Mouse (Mus musculus): ENCODE results near the gene Msantd3. TPM values are rescaled to one million over a fixed set of nuclear protein-coding genes. Genes with fewer than 3 reads are reported as not detected.

The Msantd3 gene
- polyA plus RNA-seq, 1 experiment from 2014 or later, result 1.4 TPM

DNA sequence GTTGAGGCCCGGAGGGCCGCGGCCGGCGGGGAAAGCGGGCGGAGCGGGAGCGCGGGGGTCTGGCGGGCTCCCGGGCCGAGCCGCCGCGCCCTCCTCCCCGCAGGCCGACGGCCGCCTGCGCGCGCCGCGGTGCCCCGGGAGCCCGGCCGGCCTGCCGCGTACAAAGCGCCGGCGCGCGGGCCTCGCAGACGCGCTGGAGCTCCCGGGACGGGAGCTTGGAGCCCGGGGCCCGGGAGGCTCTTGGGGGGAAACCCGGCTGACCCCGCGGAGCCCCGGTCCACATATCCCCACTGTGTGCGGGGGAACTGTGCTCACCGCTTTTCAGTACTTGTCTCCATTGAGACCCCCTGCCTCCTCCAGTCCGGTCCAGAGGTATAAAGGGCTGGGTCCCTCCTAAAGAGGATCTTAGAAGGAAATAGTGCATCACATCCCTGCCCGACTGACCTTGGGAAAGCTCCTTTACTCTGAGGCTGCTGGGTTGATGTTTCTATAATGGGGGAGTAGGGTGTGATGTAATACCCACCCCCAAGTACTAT is 909 bp downstream of the Msantd3 start:
- H3K27ac ChIP-seq (ENCODE audit: low read length), result no peak overlapping the region
- peak overlapping the region; percentile 42 for H3K9ac ChIP-seq (ENCODE audit: low read depth, low read length)
- 0% methylated on average over 19 of the region's 50 CpGs for WGBS (ENCODE audit: insufficient replicate concordance)
- no peaks in the 10 kb centered on the region for H3K4me1 ChIP-seq (ENCODE audit: control insufficient read depth, low read depth, low read length)
- H3K9me3 ChIP-seq (replicated peaks; ENCODE audit: control insufficient read depth, low read length), result no peaks in the 10 kb centered on the region
- ATAC-seq (ENCODE audit: low read depth), result peak; percentile 56
- peak overlapping the region; percentile 59 for H3K4me2 ChIP-seq (ENCODE audit: low read depth, low read length)
- H3K27me3 ChIP-seq (ENCODE audit: control insufficient read depth, insufficient read depth, low read depth, low read length), result peaks cover 28% of the 10 kb centered on the region
- H3K36me3 ChIP-seq (ENCODE audit: control insufficient read depth, insufficient read depth), result no peaks in the 10 kb centered on the region
- H3K4me3 ChIP-seq (ENCODE audit: low read depth, low read length), result peak overlapping the region; percentile 55

DNA sequence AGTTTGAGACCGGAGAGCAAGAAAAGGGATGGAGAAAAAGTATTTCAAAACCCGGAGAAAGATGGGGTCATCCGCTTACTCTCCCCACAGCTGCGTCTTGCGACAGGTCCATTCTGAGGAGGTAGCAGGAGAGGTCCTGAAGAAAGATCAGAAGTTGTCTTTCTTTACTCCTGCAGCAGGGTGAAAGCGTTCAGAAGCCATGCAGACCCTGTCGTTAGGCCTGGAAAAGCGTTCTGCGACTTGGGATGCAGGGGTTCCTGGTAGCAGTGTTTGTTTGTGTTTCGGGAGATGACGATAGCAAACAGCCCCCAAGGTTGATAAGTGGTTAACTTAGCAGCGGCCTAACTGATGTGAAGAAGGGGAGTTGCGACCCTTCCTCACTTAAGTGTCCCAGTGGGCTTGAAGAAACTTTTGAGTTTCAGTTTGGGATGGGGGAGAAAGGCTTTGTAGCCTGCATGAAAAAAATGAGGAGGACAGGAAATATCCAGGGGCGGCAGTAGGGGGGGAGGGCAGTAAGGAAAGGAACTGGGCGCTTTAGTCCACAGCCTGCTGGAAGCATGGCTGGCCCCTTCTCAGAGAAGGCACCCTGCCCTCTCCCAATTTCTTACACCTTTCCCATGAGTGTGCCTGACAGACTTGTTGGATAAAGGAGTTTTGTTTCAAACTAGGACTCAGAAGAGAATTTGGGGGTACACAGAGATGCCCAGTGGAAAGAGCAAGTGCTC is 2.0 kb downstream of the Msantd3 start:
- Histone ChIP-seq H3K27ac (ENCODE audit: low read length) (no peak overlapping the region), H3K27me3 (ENCODE audit: control insufficient read depth, insufficient read depth, low read depth, low read length) (peaks cover 28% of the 10 kb centered on the region), H3K4me2 (ENCODE audit: low read depth, low read length) (peak overlapping the region; percentile 21), H3K9ac (ENCODE audit: low read depth, low read length) (no peak overlapping the region), H3K4me3 (ENCODE audit: low read depth, low read length) (no peak overlapping the region), H3K9me3 (replicated peaks; ENCODE audit: control insufficient read depth, low read length) (no peaks in the 10 kb centered on the region), H3K4me1 (ENCODE audit: control insufficient read depth, low read depth, low read length) (no peaks in the 10 kb centered on the region), H3K36me3 (ENCODE audit: control insufficient read depth, insufficient read depth) (no peaks in the 10 kb centered on the region)
- WGBS (ENCODE audit: insufficient replicate concordance), result 29% methylated on average over 15 of the region's 15 CpGs
- no peak for ATAC-seq (ENCODE audit: low read depth)

DNA sequence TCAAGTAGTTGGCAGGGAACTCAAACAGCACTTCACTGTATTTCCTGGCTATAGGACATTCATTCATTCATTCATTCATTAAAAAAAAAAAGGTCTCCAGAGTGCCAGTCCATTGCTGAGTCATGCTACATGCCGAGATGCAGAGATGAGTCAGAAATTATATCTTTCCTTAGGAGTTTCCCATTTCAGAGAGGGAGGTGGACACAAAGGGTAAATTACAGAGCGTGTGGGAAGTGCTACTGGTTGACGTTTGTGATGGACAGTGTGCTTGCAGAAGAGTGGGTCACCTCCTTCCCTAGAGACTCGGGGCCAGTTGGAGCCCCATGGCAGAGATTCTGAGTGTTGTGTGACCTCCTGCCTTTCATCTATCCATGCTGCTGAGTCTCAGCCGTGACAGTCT is 2.6 kb downstream of the Msantd3 start:
- no peak overlapping the region for H3K4me2 ChIP-seq (ENCODE audit: low read depth, low read length)
- H3K27me3 ChIP-seq (ENCODE audit: control insufficient read depth, insufficient read depth, low read depth, low read length), result peaks cover 28% of the 10 kb centered on the region
- H3K4me1 ChIP-seq (ENCODE audit: control insufficient read depth, low read depth, low read length), result no peaks in the 10 kb centered on the region
- H3K36me3 ChIP-seq (ENCODE audit: control insufficient read depth, insufficient read depth), result no peaks in the 10 kb centered on the region
- no peak for ATAC-seq (ENCODE audit: low read depth)
- 23% methylated on average over 5 of the region's 5 CpGs for WGBS (ENCODE audit: insufficient replicate concordance)
- H3K9me3 ChIP-seq (replicated peaks; ENCODE audit: control insufficient read depth, low read length), result no peaks in the 10 kb centered on the region
- H3K9ac ChIP-seq (ENCODE audit: low read depth, low read length), result no peak overlapping the region
- no peak overlapping the region for H3K27ac ChIP-seq (ENCODE audit: low read length)
- no peak overlapping the region for H3K4me3 ChIP-seq (ENCODE audit: low read depth, low read length)

DNA sequence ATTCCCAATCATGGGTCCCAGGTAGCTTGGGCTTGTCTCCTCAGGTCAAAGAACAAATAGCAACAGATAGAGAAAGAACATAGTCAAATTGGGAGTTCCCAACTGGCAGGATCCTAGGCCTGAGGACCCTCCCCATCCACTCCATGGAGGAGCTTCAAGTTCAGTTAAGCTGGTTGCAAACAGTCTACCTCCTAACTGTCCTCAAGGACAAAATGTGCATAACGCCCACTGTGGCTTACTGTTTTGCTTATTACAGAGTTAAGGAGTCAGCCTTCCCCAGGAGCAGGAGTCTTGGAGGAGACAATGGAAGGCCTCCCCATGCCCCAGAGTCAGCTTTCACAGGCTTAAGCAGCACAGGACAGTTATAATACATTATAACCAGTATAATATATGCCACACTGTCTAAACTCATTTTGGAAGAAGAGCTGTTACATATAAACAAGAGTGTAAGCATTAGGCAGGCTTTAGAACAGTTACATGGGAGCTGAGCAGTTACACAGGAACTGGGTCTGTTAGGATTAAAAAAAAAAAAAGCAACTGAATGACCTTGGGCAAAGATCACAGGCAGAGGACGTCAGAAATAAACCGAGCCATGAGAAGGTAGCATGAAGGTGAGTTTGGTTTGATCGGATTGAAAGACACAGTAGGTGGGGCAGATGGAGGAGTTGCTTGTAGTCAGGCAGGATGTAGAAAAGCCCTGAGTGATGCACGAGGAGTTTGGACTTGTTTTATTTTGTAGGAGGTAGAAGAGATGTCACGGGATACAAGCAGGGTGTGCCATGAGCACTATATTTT is 3.5 kb downstream of the Msantd3 start:
- Histone ChIP-seq H3K4me3 (ENCODE audit: low read depth, low read length) (no peak overlapping the region), H3K9ac (ENCODE audit: low read depth, low read length) (no peak overlapping the region), H3K4me1 (ENCODE audit: control insufficient read depth, low read depth, low read length) (no peaks in the 10 kb centered on the region), H3K27me3 (ENCODE audit: control insufficient read depth, insufficient read depth, low read depth, low read length) (peaks cover 28% of the 10 kb centered on the region), H3K27ac (ENCODE audit: low read length) (no peak overlapping the region), H3K4me2 (ENCODE audit: low read depth, low read length) (no peak overlapping the region), H3K36me3 (ENCODE audit: control insufficient read depth, insufficient read depth) (no peaks in the 10 kb centered on the region), H3K9me3 (replicated peaks; ENCODE audit: control insufficient read depth, low read length) (no peaks in the 10 kb centered on the region)
- 52% methylated on average over 6 of the region's 6 CpGs for WGBS (ENCODE audit: insufficient replicate concordance)
- no peak for ATAC-seq (ENCODE audit: low read depth)

DNA sequence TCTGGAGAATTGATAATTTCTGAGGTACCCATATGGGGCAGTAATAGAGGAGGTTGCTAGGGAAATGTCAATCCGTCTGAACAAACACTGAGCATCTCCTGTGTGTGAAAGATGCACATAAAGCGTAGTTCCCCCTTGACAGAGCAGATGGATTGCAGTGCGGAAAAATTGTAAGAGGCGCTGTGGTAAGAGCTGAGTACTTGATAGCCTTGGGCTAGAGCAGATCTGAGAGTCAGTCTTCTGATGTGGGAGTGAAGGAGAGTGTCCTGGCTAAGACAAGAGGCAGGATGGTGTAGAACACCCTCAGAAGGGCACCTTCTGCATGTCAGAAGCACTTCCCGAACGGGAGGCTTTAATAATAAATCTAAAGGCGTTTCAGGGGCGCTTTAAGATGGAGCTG is 4.4 kb downstream of the Msantd3 start:
- no peak overlapping the region for H3K9ac ChIP-seq (ENCODE audit: low read depth, low read length)
- no peaks in the 10 kb centered on the region for H3K9me3 ChIP-seq (replicated peaks; ENCODE audit: control insufficient read depth, low read length)
- no peaks in the 10 kb centered on the region for H3K4me1 ChIP-seq (ENCODE audit: control insufficient read depth, low read depth, low read length)
- H3K4me3 ChIP-seq (ENCODE audit: low read depth, low read length), result no peak overlapping the region
- peaks cover 26% of the 10 kb centered on the region for H3K27me3 ChIP-seq (ENCODE audit: control insufficient read depth, insufficient read depth, low read depth, low read length)
- 72% methylated on average over 8 of the region's 8 CpGs for WGBS (ENCODE audit: insufficient replicate concordance)
- no peak for ATAC-seq (ENCODE audit: low read depth)
- no peak overlapping the region for H3K4me2 ChIP-seq (ENCODE audit: low read depth, low read length)
- H3K36me3 ChIP-seq (ENCODE audit: control insufficient read depth, insufficient read depth), result no peaks in the 10 kb centered on the region
- H3K27ac ChIP-seq (ENCODE audit: low read length), result no peak overlapping the region

DNA sequence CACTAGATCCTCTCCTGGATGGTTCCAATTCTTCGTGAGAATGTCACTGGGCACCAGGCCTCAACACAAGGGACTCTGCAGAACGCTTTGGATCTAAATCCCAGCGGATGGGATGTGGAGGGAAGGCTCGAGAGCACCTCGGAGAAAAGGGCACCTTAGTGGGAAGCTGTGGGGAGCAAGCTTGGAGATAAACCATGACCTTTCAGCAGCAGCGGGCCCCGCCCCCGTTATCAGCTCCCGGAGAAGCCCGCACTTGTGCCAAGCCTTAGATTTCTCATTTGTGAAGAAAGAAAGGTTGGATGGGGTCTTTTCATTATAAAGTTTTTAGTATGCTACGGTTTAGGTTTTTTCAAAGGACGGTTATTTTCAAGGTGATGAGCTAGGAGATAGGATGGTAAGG is 6.2 kb downstream of the Msantd3 start:
- no peak for ATAC-seq (ENCODE audit: low read depth)
- Histone ChIP-seq H3K4me2 (ENCODE audit: low read depth, low read length) (no peak overlapping the region), H3K4me1 (ENCODE audit: control insufficient read depth, low read depth, low read length) (no peaks in the 10 kb centered on the region), H3K9me3 (replicated peaks; ENCODE audit: control insufficient read depth, low read length) (no peaks in the 10 kb centered on the region), H3K9ac (ENCODE audit: low read depth, low read length) (no peak overlapping the region), H3K36me3 (ENCODE audit: control insufficient read depth, insufficient read depth) (no peaks in the 10 kb centered on the region), H3K4me3 (ENCODE audit: low read depth, low read length) (no peak overlapping the region), H3K27me3 (ENCODE audit: control insufficient read depth, insufficient read depth, low read depth, low read length) (peaks cover 9% of the 10 kb centered on the region), H3K27ac (ENCODE audit: low read length) (no peak overlapping the region)
- 32% methylated on average over 12 of the region's 12 CpGs for WGBS (ENCODE audit: insufficient replicate concordance)

DNA sequence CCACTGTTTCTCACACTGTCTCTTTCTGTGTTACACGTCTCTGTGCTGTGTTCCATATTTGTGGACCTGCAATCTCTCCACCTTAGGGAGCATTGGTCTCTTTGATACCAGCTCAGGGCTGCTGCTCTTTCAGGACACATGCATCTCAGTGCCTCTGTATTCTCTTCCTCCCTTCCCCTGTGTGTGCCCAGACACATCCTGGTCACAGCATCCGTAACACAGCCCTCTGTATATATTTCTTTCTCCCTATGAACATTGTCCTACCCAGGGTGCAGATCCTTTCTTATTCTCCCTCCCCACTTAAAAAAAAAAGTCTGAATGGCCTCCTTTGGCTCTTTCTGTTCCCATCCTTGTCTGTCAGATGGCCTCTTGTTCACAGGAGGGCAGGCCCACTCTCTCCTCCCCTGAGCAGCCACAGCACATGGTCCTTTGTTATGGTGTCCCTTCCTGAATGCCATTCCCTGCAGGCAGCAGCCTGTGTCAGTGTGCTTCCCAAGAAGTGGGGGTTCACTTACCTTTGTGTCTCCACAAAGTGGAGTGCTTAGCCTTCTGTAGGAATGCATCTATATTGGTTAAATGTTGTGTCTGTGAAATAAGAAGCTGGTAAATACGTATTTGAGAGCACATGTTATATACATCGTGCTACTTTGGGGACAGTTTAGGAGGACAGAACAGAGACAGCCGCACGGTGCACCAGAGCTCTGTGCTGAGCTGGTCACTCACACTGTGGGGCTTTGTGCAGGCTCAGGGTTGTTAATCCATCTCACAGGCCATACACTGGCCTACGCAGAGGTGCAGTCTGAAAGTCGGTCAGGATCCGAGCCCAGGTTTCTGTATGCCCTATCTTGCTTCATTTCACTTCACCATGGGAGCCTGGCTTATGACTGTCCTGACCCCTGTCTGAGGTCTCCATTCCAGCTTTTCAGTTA is 7.1 kb downstream of the Msantd3 start:
- H3K27ac ChIP-seq (ENCODE audit: low read length), result no peak overlapping the region
- no peak overlapping the region for H3K9ac ChIP-seq (ENCODE audit: low read depth, low read length)
- H3K9me3 ChIP-seq (replicated peaks; ENCODE audit: control insufficient read depth, low read length), result no peaks in the 10 kb centered on the region
- H3K36me3 ChIP-seq (ENCODE audit: control insufficient read depth, insufficient read depth), result no peaks in the 10 kb centered on the region
- no peak for ATAC-seq (ENCODE audit: low read depth)
- no peak overlapping the region for H3K4me3 ChIP-seq (ENCODE audit: low read depth, low read length)
- H3K27me3 ChIP-seq (ENCODE audit: control insufficient read depth, insufficient read depth, low read depth, low read length), result peaks cover 2% of the 10 kb centered on the region; the same call in 1 of the 2 replicates
- no peak overlapping the region for H3K4me2 ChIP-seq (ENCODE audit: low read depth, low read length)
- H3K4me1 ChIP-seq (ENCODE audit: control insufficient read depth, low read depth, low read length), result no peaks in the 10 kb centered on the region
- WGBS (ENCODE audit: insufficient replicate concordance), result 75% methylated on average over 9 of the region's 9 CpGs

DNA sequence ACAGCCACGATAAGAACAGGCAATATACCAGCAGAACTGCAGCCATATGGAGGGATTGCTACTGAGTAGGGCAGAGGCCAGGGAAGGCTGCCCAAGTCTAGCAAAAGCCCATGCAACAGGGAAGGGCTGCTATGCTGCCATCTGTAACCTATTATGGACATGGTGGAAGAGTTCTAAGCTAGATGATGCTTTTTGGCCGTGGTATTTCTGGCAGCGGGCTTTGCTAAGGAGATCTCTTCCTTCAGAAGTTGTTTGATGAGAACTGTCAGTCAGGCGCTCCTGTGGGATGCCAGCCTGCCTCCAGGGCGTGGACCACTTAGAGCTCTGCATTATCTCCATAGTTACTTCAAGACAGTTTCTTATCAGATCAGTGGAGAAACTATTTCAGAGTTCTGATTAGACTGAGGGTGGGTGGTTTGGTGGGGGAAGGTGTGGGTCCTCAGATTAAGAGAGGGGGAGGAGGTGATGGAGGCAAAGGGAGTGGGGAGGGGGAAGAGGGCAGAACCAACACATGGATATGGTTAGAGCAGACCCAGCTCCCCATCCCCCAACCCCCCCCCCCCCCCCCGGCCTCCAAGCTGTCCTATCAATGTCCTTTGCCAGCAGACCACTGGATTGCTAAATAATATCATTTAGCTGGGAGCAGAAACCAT is 8.8 kb downstream of the Msantd3 start:
- H3K27ac ChIP-seq (ENCODE audit: low read length), result no peak overlapping the region
- H3K27me3 ChIP-seq (ENCODE audit: control insufficient read depth, insufficient read depth, low read depth, low read length), result no peaks in the 10 kb centered on the region
- no peak overlapping the region for H3K4me2 ChIP-seq (ENCODE audit: low read depth, low read length)
- H3K9ac ChIP-seq (ENCODE audit: low read depth, low read length), result no peak overlapping the region
- no peaks in the 10 kb centered on the region for H3K36me3 ChIP-seq (ENCODE audit: control insufficient read depth, insufficient read depth)
- H3K9me3 ChIP-seq (replicated peaks; ENCODE audit: control insufficient read depth, low read length), result no peaks in the 10 kb centered on the region
- H3K4me1 ChIP-seq (ENCODE audit: control insufficient read depth, low read depth, low read length), result no peaks in the 10 kb centered on the region
- WGBS (ENCODE audit: insufficient replicate concordance), result 44% methylated on average over 5 of the region's 6 CpGs
- no peak for ATAC-seq (ENCODE audit: low read depth)
- H3K4me3 ChIP-seq (ENCODE audit: low read depth, low read length), result no peak overlapping the region
